Mouse (Mus musculus) midbrain, embryonic 14.5 days (tissue): ENCODE results near the gene Aadac. TPM values are rescaled to one million over a fixed set of nuclear protein-coding genes. Genes with fewer than 3 reads are reported as not detected.

Experiments
- ATAC-seq: fragments of 200-750 bp; cut with Nextera tagmentation; 2 replicates; pipeline ENCODE4 v1.8.0; 2017; ENCODE audit warnings: moderate number of reproducible peaks, moderate library complexity; ENCODE audit not compliant: low FRiP score, low TSS enrichment
- DNase-seq: peaks from one replicate; pipeline ENCODE4 v3.0.0-alpha.2; 2015
- H3K27ac ChIP-seq: fragments of 300-500 bp; sonication (generic); replicated peaks from 2 replicates; pipeline ENCODE4 v1.5.1; 2014; ENCODE audit warnings: mild to moderate bottlenecking, low read depth, low read length, moderate library complexity
- H3K27me3 ChIP-seq: fragments of 300-500 bp; sonication (generic); 2 replicates; pipeline ENCODE4 v1.6.1; 2014; ENCODE audit warnings: low read length, control low read depth, mixed read lengths; ENCODE audit not compliant: control insufficient read depth, insufficient read depth
- H3K36me3 ChIP-seq: fragments of 300-500 bp; sonication (generic); 2 replicates; pipeline ENCODE4 v1.6.1; 2014; ENCODE audit warnings: low read length, control low read depth; ENCODE audit not compliant: control insufficient read depth, insufficient read depth
- H3K4me1 ChIP-seq: fragments of 300-500 bp; sonication (generic); 2 replicates; pipeline ENCODE4 v1.6.1; 2014; ENCODE audit warnings: mild to moderate bottlenecking, antibody characterized with exemption, low read length, control low read depth; ENCODE audit not compliant: control insufficient read depth, insufficient read depth
- H3K4me2 ChIP-seq: fragments of 300-500 bp; sonication (generic); 2 replicates; pipeline ENCODE4 v1.6.1; 2014; ENCODE audit warnings: mild to moderate bottlenecking, low read length, moderate library complexity
- H3K4me3 ChIP-seq: fragments of 300-500 bp; sonication (generic); replicated peaks from 2 replicates; pipeline ENCODE4 v1.5.1; 2014; ENCODE audit warnings: low read depth, low read length
- H3K9ac ChIP-seq: fragments of 300-500 bp; sonication (generic); replicated peaks from 2 replicates; pipeline ENCODE4 v1.6.1; 2014; ENCODE audit warnings: mild to moderate bottlenecking, low read length, moderate library complexity
- H3K9me3 ChIP-seq: fragments of 300-500 bp; sonication (generic); 2 replicates; pipeline ENCODE4 v1.6.1; 2016; ENCODE audit warnings: low read length, control low read depth, mixed read lengths; ENCODE audit not compliant: control insufficient read depth
- WGBS: fragments of 180-500 bp; shearing (Covaris S2); extraction: QIAGEN DNeasy Blood & Tissue Kit; methylation state at CpG from one replicate; pipeline ENCODE4 v1.1.7; 2014; 5-methylcytosine and 5-hydroxymethylcytosine counted together
- polyA plus RNA-seq: library from polyadenylated mRNA; unstranded; fragments of >200 nt; fragmentation: Nextera tagmentation; extraction: Ambion mirVana; gene quantifications from 2 replicates; pipeline ENCODE4 v1.2.1, GENCODE M21; 2014

Gene Aadac
- not detected in 2 replicates for polyA plus RNA-seq

DNA sequence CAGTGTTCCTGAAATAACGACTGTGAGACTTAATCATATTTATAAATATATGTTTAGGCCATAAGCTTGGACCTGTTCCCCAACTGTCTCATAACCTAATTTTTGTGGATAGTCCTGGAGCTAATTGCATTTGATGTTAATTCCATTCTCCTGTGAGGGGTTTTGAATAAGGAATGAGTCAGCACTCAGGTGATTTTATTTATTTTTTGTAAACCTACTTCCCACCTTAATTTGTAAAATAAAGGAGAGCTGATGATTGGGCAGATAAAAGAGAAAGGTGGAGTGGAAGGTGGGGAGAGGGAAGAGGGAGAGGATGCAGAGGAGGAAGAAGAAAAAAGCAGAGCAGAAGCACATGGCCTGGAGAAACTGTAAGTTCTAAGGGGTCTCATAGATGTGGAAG is at the start of gene Aadac:
Gene Aadac, plus strand, starts transcription at position 301 of the 400 bp plus-strand sequence.
- Histone ChIP-seq H3K9ac (no peak within 1 kb of the TSS), H3K9me3 (no peaks in the 10 kb centered on the region), H3K27ac (no peak within 1 kb of the TSS), H3K4me3 (no peak within 1 kb of the TSS), H3K4me1 (no peaks in the 10 kb centered on the region), H3K36me3 (no peaks in the 10 kb centered on the region), H3K27me3 (no peaks in the 10 kb centered on the region), H3K4me2 (no peak within 1 kb of the TSS)
- ATAC-seq (no peak), DNase-seq (no peak)
- WGBS: 87% methylated on average over 1 of the region's 1 CpGs

DNA sequence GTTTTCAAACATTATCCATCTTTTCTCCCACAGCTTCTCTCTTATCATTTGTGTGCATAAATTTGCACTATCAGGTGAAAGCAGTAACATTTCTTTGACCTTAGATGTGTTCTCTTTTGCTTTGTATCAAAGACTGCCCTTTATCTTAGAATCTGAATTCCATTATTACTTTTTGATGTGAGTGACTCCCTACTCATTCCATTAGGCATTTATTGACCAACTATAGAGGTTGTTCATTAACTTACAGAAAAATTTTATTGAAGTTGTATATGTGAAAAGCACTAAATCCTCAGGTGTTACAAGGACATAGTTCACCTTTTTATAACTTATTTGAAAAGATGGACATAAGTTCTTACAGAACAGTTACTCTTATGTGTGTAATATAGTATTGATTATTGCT is 21.9 kb upstream of the Aadac start:
- no peak for ATAC-seq
- Histone ChIP-seq H3K4me1 (no peaks in the 10 kb centered on the region), H3K9me3 (no peaks in the 10 kb centered on the region), H3K27ac (no peak overlapping the region), H3K27me3 (no peaks in the 10 kb centered on the region), H3K36me3 (no peaks in the 10 kb centered on the region), H3K4me2 (no peak overlapping the region), H3K4me3 (no peak overlapping the region), H3K9ac (no peak overlapping the region)
- no peak for DNase-seq

DNA sequence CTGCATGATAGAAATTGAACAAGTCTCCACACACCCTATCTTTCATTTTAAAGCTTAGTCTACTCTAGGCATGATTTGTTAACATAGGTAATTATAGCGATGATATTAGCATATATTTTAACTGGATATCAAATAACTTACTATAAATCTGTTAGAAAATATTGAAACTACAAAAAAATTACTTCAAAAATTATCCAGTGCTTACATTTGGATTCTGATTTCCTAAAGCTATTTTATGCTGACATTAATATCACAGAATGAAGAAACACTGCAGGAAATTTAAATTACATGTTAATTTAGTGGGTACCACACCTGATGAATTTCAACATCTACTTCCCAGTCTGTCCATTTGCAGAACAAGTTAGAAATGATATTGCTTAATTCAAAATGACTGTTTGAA is 19.1 kb upstream of the Aadac start, which contains the start of gene Aadacl2:
Gene Aadacl2, plus strand, starts transcription at position 301 of the 400 bp plus-strand sequence.
- Histone ChIP-seq H3K4me1 (no peaks in the 10 kb centered on the region), H3K27ac (no peak within 1 kb of the TSS), H3K4me3 (no peak within 1 kb of the TSS), H3K4me2 (no peak within 1 kb of the TSS), H3K27me3 (no peaks in the 10 kb centered on the region), H3K9me3 (no peaks in the 10 kb centered on the region), H3K36me3 (no peaks in the 10 kb centered on the region), H3K9ac (no peak within 1 kb of the TSS)
- WGBS: 90% methylated on average over 1 of the region's 1 CpGs
- ATAC-seq: no peak
- no peak for DNase-seq

DNA sequence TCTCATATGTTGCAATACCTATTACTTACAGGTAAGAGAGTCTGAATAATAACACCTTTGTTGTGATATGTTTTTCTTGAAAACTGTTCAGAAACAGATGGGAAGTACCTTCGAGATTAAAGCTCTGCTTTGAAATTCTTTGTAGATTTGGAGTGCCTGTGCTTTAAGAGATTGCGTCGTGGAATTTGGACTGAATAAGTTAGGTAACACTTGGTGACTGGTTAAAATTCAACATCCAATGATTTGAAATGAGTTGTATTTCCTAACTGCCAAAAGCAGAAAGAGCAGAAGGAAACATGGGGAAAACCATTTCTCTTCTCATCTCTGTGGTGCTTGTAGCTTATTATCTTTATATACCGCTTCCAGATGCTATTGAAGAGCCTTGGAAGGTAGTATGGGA is 6.0 kb downstream of the Aadac start:
- Histone ChIP-seq H3K4me1 (no peaks in the 10 kb centered on the region), H3K9ac (no peak overlapping the region), H3K27ac (no peak overlapping the region), H3K4me2 (no peak overlapping the region), H3K4me3 (no peak overlapping the region), H3K36me3 (no peaks in the 10 kb centered on the region), H3K27me3 (no peaks in the 10 kb centered on the region), H3K9me3 (no peaks in the 10 kb centered on the region)
- ATAC-seq: no peak
- no peak for DNase-seq
- WGBS: 87% methylated on average over 4 of the region's 4 CpGs

DNA sequence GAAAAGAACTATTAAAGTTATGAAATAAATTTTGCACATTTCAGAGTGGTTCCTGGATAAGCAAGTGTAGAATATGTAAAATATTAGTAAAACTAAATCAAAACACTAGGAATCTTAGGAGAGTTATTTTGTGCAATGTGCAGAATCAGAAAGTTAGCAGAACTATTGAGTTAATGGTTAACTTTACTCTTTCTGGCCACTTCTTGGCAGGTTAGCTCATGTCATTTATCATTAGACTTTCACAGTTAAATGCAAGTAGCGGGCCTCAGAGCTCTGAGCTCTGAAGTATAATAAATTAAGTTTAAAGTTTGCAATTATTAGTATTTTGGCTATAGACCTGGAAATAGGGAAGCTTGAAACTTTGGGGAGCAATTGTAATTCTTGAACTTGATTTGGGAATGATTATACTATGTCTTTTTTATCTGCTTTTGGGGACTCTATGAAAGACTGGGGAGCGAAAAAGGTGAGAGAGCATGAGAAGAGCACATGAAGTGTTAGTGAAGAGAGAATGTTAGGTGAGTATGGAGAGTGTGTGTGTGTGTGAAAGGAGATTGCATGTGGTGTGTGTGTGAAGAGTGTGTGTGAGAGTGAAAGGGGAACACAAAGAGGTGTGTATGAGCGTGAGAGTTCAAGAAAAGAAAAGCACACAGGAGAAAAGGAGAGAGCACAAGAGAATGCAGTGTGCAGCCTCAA is 20.9 kb downstream of the Aadac start:
- no peak for DNase-seq
- no peak for ATAC-seq

DNA sequence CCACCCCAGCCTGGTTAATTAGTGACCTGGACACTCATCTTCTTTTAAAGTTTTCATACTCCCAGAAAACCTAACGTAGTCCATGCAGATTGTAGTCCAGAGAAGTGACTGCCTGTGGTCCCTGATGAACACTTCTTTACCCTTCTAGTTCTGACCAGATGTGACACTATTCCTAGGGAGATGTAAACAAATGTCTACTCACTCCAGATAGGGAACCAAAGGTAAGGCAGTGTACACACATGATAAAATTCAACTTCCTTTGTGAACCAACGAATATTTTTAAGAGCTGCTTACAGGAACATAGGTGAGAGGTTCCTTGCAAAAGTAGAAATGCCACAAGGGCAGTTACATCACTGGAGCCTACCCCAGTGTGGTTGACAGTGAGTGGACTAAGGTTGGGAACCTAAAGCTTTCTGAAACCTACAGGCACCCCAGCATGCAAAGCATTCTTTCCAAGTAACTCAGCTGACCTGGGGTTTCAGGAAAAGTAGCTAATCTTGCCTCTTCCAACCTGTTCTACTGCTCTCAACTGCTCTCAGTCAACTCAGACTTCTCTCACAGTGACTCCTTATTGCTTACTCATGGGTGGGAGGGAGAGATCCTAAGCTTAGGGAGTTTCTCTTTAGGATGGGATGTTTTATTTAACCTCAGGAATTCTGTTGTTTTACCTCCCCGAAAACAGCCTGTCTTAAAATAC is 27.9 kb downstream of the Aadac start:
- ATAC-seq: no peak
- 87% methylated on average over 3 of the region's 3 CpGs for WGBS
- no peak overlapping the region for H3K9ac ChIP-seq

More for the DNA sequence above, 20.9 kb downstream of the Aadac start:
- 93% methylated on average over 3 of the region's 3 CpGs for WGBS
- Histone ChIP-seq H3K4me1 (no peaks in the 10 kb centered on the region), H3K4me2 (no peak overlapping the region), H3K36me3 (no peaks in the 10 kb centered on the region), H3K27me3 (no peaks in the 10 kb centered on the region), H3K27ac (no peak overlapping the region), H3K4me3 (no peak overlapping the region), H3K9me3 (no peaks in the 10 kb centered on the region), H3K9ac (no peak overlapping the region)

DNA sequence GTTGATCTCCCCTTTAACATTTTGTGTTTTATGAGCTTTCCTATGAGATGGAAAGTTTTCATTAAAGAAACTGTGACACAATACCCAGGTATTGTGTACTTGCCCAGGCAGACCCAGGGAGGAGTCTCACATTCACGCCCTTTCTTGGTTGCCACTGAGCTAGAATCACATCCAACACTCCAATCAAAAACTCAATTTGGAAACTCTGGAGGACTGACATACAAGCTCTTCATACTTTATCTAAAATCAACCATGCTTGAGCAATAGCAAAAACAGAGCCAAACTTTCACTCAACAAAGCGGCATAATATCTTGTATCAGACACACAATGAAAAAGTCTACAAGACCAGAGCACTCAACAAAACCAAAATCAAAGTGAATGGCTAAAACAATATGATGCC is 28.4 kb downstream of the Aadac start:
- ATAC-seq (no peak), DNase-seq (no peak)
- WGBS: 90% methylated on average over 2 of the region's 2 CpGs
- Histone ChIP-seq H3K27me3 (no peaks in the 10 kb centered on the region), H3K9me3 (no peaks in the 10 kb centered on the region), H3K4me3 (no peak overlapping the region), H3K4me2 (no peak overlapping the region), H3K4me1 (no peaks in the 10 kb centered on the region), H3K9ac (no peak overlapping the region), H3K36me3 (no peaks in the 10 kb centered on the region), H3K27ac (no peak overlapping the region)

More for the DNA sequence above, 27.9 kb downstream of the Aadac start:
- Histone ChIP-seq H3K4me2 (no peak overlapping the region), H3K36me3 (no peaks in the 10 kb centered on the region), H3K9me3 (no peaks in the 10 kb centered on the region), H3K4me3 (no peak overlapping the region), H3K27ac (no peak overlapping the region), H3K27me3 (no peaks in the 10 kb centered on the region), H3K4me1 (no peaks in the 10 kb centered on the region)
- no peak for DNase-seq

DNA sequence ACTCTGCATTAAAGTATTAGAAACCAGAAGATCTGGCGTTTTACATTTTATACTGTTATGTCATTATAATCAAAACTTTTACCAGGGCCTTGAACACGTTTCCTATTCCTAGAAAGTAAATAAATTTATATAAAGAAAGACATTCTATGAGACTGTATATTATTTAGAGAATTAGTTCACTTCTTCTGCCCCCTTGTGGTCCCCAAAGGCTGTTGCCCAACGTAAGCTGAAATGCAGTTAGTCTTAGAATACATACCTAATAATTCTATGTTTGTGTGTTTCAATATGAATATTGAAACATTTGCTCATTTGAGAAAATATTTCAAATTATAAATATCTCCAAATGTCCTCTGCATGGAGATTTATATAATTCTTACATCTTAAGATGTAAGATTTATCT is 30.9 kb downstream of the Aadac start:
- Histone ChIP-seq H3K27me3 (no peaks in the 10 kb centered on the region), H3K9me3 (no peaks in the 10 kb centered on the region), H3K4me3 (no peak overlapping the region), H3K9ac (no peak overlapping the region), H3K4me2 (no peak overlapping the region), H3K36me3 (no peaks in the 10 kb centered on the region), H3K4me1 (no peaks in the 10 kb centered on the region), H3K27ac (no peak overlapping the region)
- DNase-seq (peak; percentile 76), ATAC-seq (no peak)
- WGBS: 35% methylated on average over 3 of the region's 3 CpGs
